ENCODE assay signal across 21 mouse cellular contexts in genomic region chr5:77282242-77282641, GRCm38 (mm10). TPM values are rescaled to one million over a fixed set of nuclear protein-coding genes. Genes with fewer than 3 reads are reported as not detected.
A peak's percentile ranks its signal among the peaks of the same experiment; 100 is the strongest.
DNase-seq lines count a peak whose midpoint lies in the region; ATAC-seq and TF ChIP-seq lines count a peak whose summit lies in the region.
"Had no signal": no experiment of that assay in that cellular context is flagged by ENCODE, and none has a peak within 500 bp of the region (broad histone marks: within the 10 kb centered on the region; RNA-seq: fewer than 3 reads in every experiment).

No protein-coding gene starts in this region.

- DNase-seq in cerebellum, adult 9-11 months = no peak
- DNase-seq in left cerebral cortex, postnatal 4 days = peak; percentile 48
- no peak for DNase-seq in left cerebral cortex, postnatal 14 days (ENCODE audit: low spot score in 2 of 2)
- DNase-seq in cerebellum, adult 2 months = peak in 1 of 2 experiments; percentile 47
- peak; percentile 21 to 25 for DNase-seq in cerebellum, postnatal 36 days
- no peak for DNase-seq in left cerebral cortex, adult 11 months (ENCODE audit: low spot score)
- no peak for DNase-seq in adrenal gland, postnatal 10 days
- DNase-seq: adrenal gland, postnatal 36 days; forebrain, postnatal 0 days; gastrocnemius, postnatal 25 days; heart, adult 2 months; heart, postnatal 14 days; liver, postnatal 0 days; thymus, postnatal 25 days had no signal

- peak overlapping the region; percentile 69 for H3K4me3 ChIP-seq in cerebellum, adult 2 months (replicated peaks; ENCODE audit: insufficient read depth, low read depth, low read length)
- H3K4me3 ChIP-seq: embryonic facial prominence, embryonic 10.5 days; heart, adult 2 months; heart, embryonic 13.5 days; limb, embryonic 12.5 days had no signal

- H3K27ac ChIP-seq in cerebellum, adult 2 months (ENCODE audit: insufficient read depth, low read length) = no peak overlapping the region
- H3K27ac ChIP-seq: embryonic facial prominence, embryonic 10.5 days; heart, adult 2 months; heart, embryonic 13.5 days; kidney, postnatal 0 days; limb, embryonic 12.5 days; macrophage had no signal

- no peak for TF ChIP-seq POLR2A in cerebellum, adult 2 months (IDR thresholded peaks at IDR 0.05; ENCODE audit: borderline replicate concordance, insufficient read depth, low read length)

- no peak for TF ChIP-seq CTCF in cerebellum, adult 2 months (IDR thresholded peaks at IDR 0.05; ENCODE audit: borderline replicate concordance, insufficient read depth, low read depth, low read length)

- no peaks in the 10 kb centered on the region for H3K27me3 ChIP-seq in cerebellum, adult 2 months (ENCODE audit: control insufficient read depth, insufficient read depth, low read length)
- H3K27me3 ChIP-seq: heart, embryonic 13.5 days; limb, embryonic 12.5 days had no signal

- 0 out of 2 replicates have a peak, but pooled peaks cover 2% of the 10 kb centered on the region for H3K4me1 ChIP-seq in cerebellum, adult 2 months (ENCODE audit: control insufficient read depth, insufficient read depth, low read length)
- H3K4me1 ChIP-seq: embryonic facial prominence, embryonic 10.5 days; limb, embryonic 12.5 days had no signal

- intact Hi-C loops in left cerebral cortex, postnatal 4 days (cut with DNase I) = no loop called here
- intact Hi-C loops in left cerebral cortex, postnatal 14 days (cut with DNase I) = no loop called here

- ATAC-seq in cerebellum, adult (ENCODE audit: insufficient number of reproducible peaks, low FRiP score, low TSS enrichment) = peak; percentile 88
- ATAC-seq: forebrain, postnatal 0 days; intestine, postnatal 0 days; liver, postnatal 0 days had no signal

- 12% methylated on average over 9 of the region's 9 CpGs for WGBS in cerebellum, adult 2 months

RNA-seq across cellular contexts. Expression of gene Rest, which starts 17.0 kb away (rescaled TPM):
- total RNA-seq in left cerebral cortex, postnatal 4 days (2021) = 1 to 10 TPM; 6.7 to 6.8 TPM
- 1 to 10 TPM; 4.2 TPM for total RNA-seq in left cerebral cortex, postnatal 14 days (2021)
- 2.9 and 3.2 TPM in 2 replicates for polyA plus RNA-seq in cerebellum, adult 2 months (2012; rRNA removed)
- total RNA-seq in adrenal gland, postnatal 10 days (2021) = 10 to 100 TPM; 26.3 TPM

RNA-seq across cellular contexts. Expression of gene Noa1, which starts 27.6 kb away (rescaled TPM):
- total RNA-seq in left cerebral cortex, postnatal 4 days (2021) = 10 to 100 TPM; 27.3 to 30.0 TPM
- total RNA-seq in left cerebral cortex, postnatal 14 days (2021) = 10 to 100 TPM; 22.8 to 24.6 TPM
- 24.8 and 25.2 TPM in 2 replicates for polyA plus RNA-seq in cerebellum, adult 2 months (2012; rRNA removed)
- 10 to 100 TPM; 26.7 to 28.0 TPM for total RNA-seq in adrenal gland, postnatal 10 days (2021)

RNA-seq across cellular contexts. Expression of gene Polr2b, which starts 27.7 kb away (rescaled TPM):
- total RNA-seq in left cerebral cortex, postnatal 4 days (2021) = 10 to 100 TPM; 55.4 to 59.3 TPM
- 10 to 100 TPM; 46.6 to 51.7 TPM for total RNA-seq in left cerebral cortex, postnatal 14 days (2021)
- 46.4 and 49.7 TPM in 2 replicates for polyA plus RNA-seq in cerebellum, adult 2 months (2012; rRNA removed)
- 10 to 100 TPM; 52.2 to 55.9 TPM for total RNA-seq in adrenal gland, postnatal 10 days (2021)

Comparison
In these comparisons a context has a peak if more than half of its experiments do, and no peak if none do; other contexts are left out.
1. DNase-seq: peak in left cerebral cortex, postnatal 4 days (single experiment) and cerebellum, postnatal 36 days (2 of 2); none in cerebellum, adult 9-11 months (single experiment), left cerebral cortex, postnatal 14 days (0 of 2), left cerebral cortex, adult 11 months (single experiment) and adrenal gland, postnatal 10 days (single experiment).